ENCODE assay signal across 9 mouse cellular contexts in the genomic region with DNA sequence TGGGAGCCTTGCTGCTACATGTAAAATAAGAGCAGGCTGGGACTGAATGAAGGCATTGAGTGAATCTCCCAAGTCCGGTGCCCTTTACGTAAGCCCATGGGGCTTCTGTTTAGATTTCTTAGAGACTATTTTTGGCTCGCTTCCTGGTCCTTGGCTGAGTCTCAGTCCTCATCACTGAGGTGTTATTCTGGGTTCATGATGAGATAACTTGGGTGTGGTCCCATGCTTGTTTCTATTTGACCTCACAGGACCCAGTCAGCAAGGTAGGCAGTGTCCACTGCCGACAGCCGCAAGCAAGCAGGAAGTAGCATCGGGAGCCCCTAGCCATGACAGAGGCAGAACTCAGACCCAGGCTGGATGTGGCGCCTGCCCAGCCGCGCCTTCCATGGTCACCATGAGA. TPM values are rescaled to one million over a fixed set of nuclear protein-coding genes. Genes with fewer than 3 reads are reported as not detected.
DNase-seq lines count a peak whose midpoint lies in the region; ATAC-seq and TF ChIP-seq lines count a peak whose summit lies in the region.
"Had no signal": no experiment of that assay in that cellular context is flagged by ENCODE, and none has a peak within 500 bp of the region (broad histone marks: within the 10 kb centered on the region; RNA-seq: fewer than 3 reads in every experiment).

No protein-coding gene starts in this region.

- ATAC-seq in limb, embryonic 12.5 days (ENCODE audit: insufficient number of reproducible peaks, insufficient read depth, low FRiP score, low TSS enrichment, low read depth) = no peak
- ATAC-seq in forebrain, embryonic 15.5 days (replicated peaks) = no peak
- ATAC-seq in hindbrain, postnatal 0 days = no peak
- no peak for ATAC-seq in megakaryocyte, adult 5-6 weeks (ENCODE audit: poor library complexity, severe bottlenecking)

- no peaks in the 10 kb centered on the region for H3K27me3 ChIP-seq in limb, embryonic 12.5 days
- H3K27me3 ChIP-seq in limb, embryonic 10.5 days (ENCODE audit: low read depth, poor library complexity, severe bottlenecking) = no peaks in the 10 kb centered on the region
- no peaks in the 10 kb centered on the region for H3K27me3 ChIP-seq in forebrain, embryonic 15.5 days
- H3K27me3 ChIP-seq in hindbrain, postnatal 0 days (ENCODE audit: insufficient read depth, low read length) = no peaks in the 10 kb centered on the region
- no peaks in the 10 kb centered on the region for H3K27me3 ChIP-seq in small intestine, adult 2 months (ENCODE audit: control insufficient read depth, insufficient read depth, low read length)
- H3K27me3 ChIP-seq: kidney, embryonic 15.5 days had no signal

- H3K36me3 ChIP-seq in limb, embryonic 12.5 days = peaks cover 83% of the 10 kb centered on the region
- peaks cover 96% of the 10 kb centered on the region for H3K36me3 ChIP-seq in limb, embryonic 10.5 days
- peaks cover 19% of the 10 kb centered on the region; the same call in 1 of the 2 replicates for H3K36me3 ChIP-seq in forebrain, embryonic 15.5 days
- H3K36me3 ChIP-seq in hindbrain, postnatal 0 days (ENCODE audit: insufficient read depth, low read length) = peaks cover 23% of the 10 kb centered on the region; the same call in 1 of the 2 replicates
- H3K36me3 ChIP-seq in small intestine, adult 2 months (ENCODE audit: control insufficient read depth, insufficient read depth, low read length) = peaks cover 52% of the 10 kb centered on the region

- no peak overlapping the region for H3K9ac ChIP-seq in limb, embryonic 12.5 days (replicated peaks)
- H3K9ac ChIP-seq in forebrain, embryonic 15.5 days (replicated peaks) = no peak overlapping the region
- 0 out of 2 replicates have a peak overlapping the region, but pooled peaks have one; percentile 13 for H3K9ac ChIP-seq in hindbrain, postnatal 0 days (replicated peaks; ENCODE audit: low read length)
- H3K9ac ChIP-seq: kidney, embryonic 15.5 days had no signal

- 78% methylated on average over 9 of the region's 9 CpGs for WGBS in limb, embryonic 12.5 days
- 84% methylated on average over 9 of the region's 9 CpGs for WGBS in limb, embryonic 10.5 days
- WGBS in forebrain, embryonic 15.5 days = 61% methylated on average over 9 of the region's 9 CpGs
- 51% methylated on average over 9 of the region's 9 CpGs for WGBS in hindbrain, postnatal 0 days
- 19% methylated on average over 9 of the region's 9 CpGs for WGBS in small intestine, adult 2 months

- no peak for TF ChIP-seq POLR2A in small intestine, adult 2 months (IDR thresholded peaks at IDR 0.05; ENCODE audit: low read depth, low read length)

- no peaks in the 10 kb centered on the region for H3K9me3 ChIP-seq in limb, embryonic 12.5 days
- H3K9me3 ChIP-seq in limb, embryonic 10.5 days (replicated peaks) = no peaks in the 10 kb centered on the region
- H3K9me3 ChIP-seq in forebrain, embryonic 15.5 days = no peaks in the 10 kb centered on the region
- no peaks in the 10 kb centered on the region for H3K9me3 ChIP-seq in hindbrain, postnatal 0 days (ENCODE audit: low read length)
- H3K9me3 ChIP-seq: kidney, embryonic 15.5 days had no signal

- no peak overlapping the region for H3K4me3 ChIP-seq in limb, embryonic 12.5 days (replicated peaks)
- no peak overlapping the region for H3K4me3 ChIP-seq in limb, embryonic 10.5 days
- H3K4me3 ChIP-seq in forebrain, embryonic 15.5 days = no peak overlapping the region
- no peak overlapping the region for H3K4me3 ChIP-seq in hindbrain, postnatal 0 days (ENCODE audit: low read length)
- H3K4me3 ChIP-seq in small intestine, adult 2 months (ENCODE audit: low read depth, low read length) = peak overlapping the region; percentile 25; the same call in 1 of the 2 replicates
- H3K4me3 ChIP-seq: kidney, embryonic 15.5 days had no signal

- H3K4me1 ChIP-seq in limb, embryonic 12.5 days (replicated peaks) = peaks cover 76% of the 10 kb centered on the region
- H3K4me1 ChIP-seq in limb, embryonic 10.5 days = peaks cover 79% of the 10 kb centered on the region
- H3K4me1 ChIP-seq in forebrain, embryonic 15.5 days = peaks cover 59% of the 10 kb centered on the region
- H3K4me1 ChIP-seq in hindbrain, postnatal 0 days (ENCODE audit: insufficient read depth, low read length) = peaks cover 39% of the 10 kb centered on the region
- H3K4me1 ChIP-seq in small intestine, adult 2 months (ENCODE audit: control insufficient read depth, insufficient read depth, insufficient read length, low read length) = peaks cover 23% of the 10 kb centered on the region

- no peak for DNase-seq in limb, embryonic 10.5 days (ENCODE audit: low spot score)
- DNase-seq in hindbrain, postnatal 0 days (ENCODE audit: low spot score) = no peak
- no peak for DNase-seq in left cerebral cortex, postnatal 14 days (ENCODE audit: low spot score in 2 of 2)
- DNase-seq: adrenal gland, postnatal 10 days had no signal

- intact Hi-C loops in left cerebral cortex, postnatal 14 days (cut with DNase I) = no loop called here

- H3K4me2 ChIP-seq in limb, embryonic 12.5 days = no peak overlapping the region
- H3K4me2 ChIP-seq in forebrain, embryonic 15.5 days (replicated peaks) = no peak overlapping the region
- no peak overlapping the region for H3K4me2 ChIP-seq in hindbrain, postnatal 0 days (ENCODE audit: low read depth, low read length)
- H3K4me2 ChIP-seq: kidney, embryonic 15.5 days had no signal

- TF ChIP-seq CTCF in hindbrain, postnatal 0 days (IDR thresholded peaks at IDR 0.05; ENCODE audit: low read depth) = no peak
- no peak for TF ChIP-seq CTCF in small intestine, adult 2 months (IDR thresholded peaks at IDR 0.05; ENCODE audit: extremely low read depth, insufficient read length, insufficient replicate concordance, low read depth, low read length)

- H3K27ac ChIP-seq in limb, embryonic 12.5 days = peak overlapping the region; percentile 59; the same call in 1 of the 2 replicates
- H3K27ac ChIP-seq in limb, embryonic 10.5 days = no peak overlapping the region
- peak overlapping the region; percentile 11; the same call in 1 of the 2 replicates for H3K27ac ChIP-seq in forebrain, embryonic 15.5 days (replicated peaks)
- peak overlapping the region; percentile 59 for H3K27ac ChIP-seq in hindbrain, postnatal 0 days
- peak overlapping the region; percentile 26 for H3K27ac ChIP-seq in small intestine, adult 2 months (ENCODE audit: insufficient read depth, low read depth, low read length)
- H3K27ac ChIP-seq: kidney, embryonic 15.5 days had no signal

RNA-seq across cellular contexts. Expression of gene Axin2, which starts 13.7 kb away (rescaled TPM):
- polyA plus RNA-seq in limb, embryonic 12.5 days (2016; fragmentation: Nextera tagmentation; extraction: Ambion mirVana) = 19.6 and 20.2 TPM in 2 replicates
- 13.1 and 13.4 TPM in 2 replicates for polyA plus RNA-seq in limb, embryonic 10.5 days (2016; fragmentation: Nextera tagmentation; extraction: Ambion mirVana)
- polyA plus RNA-seq in forebrain, embryonic 15.5 days (2015; fragmentation: Nextera tagmentation; extraction: Ambion mirVana) = 6.6 and 6.7 TPM in 2 replicates
- 31.8 and 38.0 TPM in 2 replicates for total RNA-seq in hindbrain, postnatal 0 days (2014; rRNA removed)
- 5.9 and 6.0 TPM in 2 replicates for polyA plus RNA-seq in hindbrain, postnatal 0 days (2015; fragmentation: Nextera tagmentation; extraction: Ambion mirVana)
- polyA plus RNA-seq in small intestine, adult 2 months (2012; rRNA removed) = 12.0 and 48.5 TPM in 2 replicates
- total RNA-seq in left cerebral cortex, postnatal 14 days (2021) = 10 to 100 TPM; 30.4 to 41.8 TPM
- total RNA-seq in megakaryocyte, adult 5-6 weeks (2015) = 1.8 and 3.1 TPM in 2 replicates
- 1.3 and 1.5 TPM in 2 replicates for total RNA-seq in megakaryocyte, adult 5-6 weeks (2017)
